Mouse (Mus musculus) urinary bladder, adult 2 months (tissue): ENCODE results near the gene Miga1. TPM values are rescaled to one million over a fixed set of nuclear protein-coding genes. Genes with fewer than 3 reads are reported as not detected.
"Not testable (repeated sequence)": the region's sequence is repeated elsewhere in the genome, so short reads cannot be mapped to it uniquely, and the experiment has no call there.

Source experiments
- DNase-seq: peaks from one replicate; pipeline ENCODE4 v3.0.0; 2022; ENCODE audit warnings: low spot score
- polyA plus RNA-seq: library from polyadenylated mRNA; depleted of rRNA; stranded (reverse); fragments of >200 nt; gene quantifications from 2 replicates; pipeline ENCODE4 v1.2.3, GENCODE M21; 2012

Miga1 gene
- polyA plus RNA-seq, 1 experiment = 6.4 TPM

DNA sequence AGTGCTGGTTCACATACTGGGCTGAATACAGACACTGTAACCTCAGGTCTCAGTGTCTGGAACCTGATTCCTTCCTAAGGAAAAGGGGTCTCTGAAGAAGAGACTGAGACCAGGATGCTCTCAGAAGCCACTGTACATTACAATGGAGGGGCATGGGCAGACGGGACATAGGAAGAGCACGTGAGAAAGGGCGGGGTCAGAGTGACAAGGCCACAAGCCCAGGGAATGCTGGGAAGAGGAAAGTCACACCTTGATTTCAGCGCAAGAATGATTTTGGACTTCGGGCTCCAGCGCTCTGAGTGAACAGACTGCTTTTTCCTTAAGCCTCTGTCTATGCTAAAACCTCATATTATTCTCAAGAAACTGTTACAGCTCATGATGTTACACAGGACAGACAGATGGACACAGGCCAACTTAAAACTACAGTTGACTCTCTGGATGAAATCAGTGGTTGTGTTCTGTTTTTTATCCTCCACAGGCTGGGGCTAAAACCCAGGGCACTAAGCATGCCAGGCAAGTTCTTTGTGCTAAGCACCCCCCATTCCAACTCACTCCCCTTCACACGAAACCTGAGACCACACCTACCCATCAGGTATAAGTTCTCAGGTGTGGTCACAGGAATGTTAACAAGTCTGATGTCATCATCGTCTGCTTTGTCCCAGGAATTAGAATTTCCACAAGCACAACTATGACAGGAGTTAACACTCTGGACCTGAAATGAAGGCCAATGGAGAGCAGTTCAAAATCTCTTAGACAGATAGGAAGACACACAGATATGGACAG lies 18.3 kb downstream of the Miga1 start:
- no peak for DNase-seq

DNA sequence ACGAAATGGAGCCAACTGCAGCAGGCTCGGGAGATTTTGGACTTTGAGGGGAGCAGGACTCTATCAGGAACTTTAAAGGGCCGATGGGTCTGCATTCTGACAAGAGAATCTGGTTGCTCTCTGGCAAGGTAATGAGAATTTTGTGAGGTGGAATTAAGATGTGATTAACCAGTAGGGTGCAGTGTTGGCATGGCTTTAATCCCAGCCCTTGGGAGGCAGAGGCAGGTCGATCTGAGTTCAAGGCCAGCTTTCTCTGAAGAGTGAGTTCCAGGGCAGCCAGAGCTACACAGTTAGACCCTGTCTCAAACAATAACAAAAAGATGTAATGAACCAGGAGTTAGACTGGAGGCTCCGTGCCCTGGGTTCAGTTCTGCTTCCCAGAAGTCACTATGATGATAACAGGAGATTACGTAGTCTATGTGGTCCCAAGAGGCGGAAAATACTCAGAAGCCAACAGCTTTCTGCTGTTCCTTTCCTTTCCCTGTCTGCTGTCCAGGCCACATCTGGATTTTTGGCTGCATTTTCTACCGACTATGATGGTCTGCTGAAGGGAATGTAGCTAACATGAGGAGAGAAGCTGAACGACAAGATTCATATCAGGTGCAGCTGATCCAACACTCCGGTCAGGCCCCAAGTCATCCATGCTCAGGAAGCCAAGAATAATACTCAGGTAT lies 19.1 kb downstream of the Miga1 start:
- no peak for DNase-seq

DNA sequence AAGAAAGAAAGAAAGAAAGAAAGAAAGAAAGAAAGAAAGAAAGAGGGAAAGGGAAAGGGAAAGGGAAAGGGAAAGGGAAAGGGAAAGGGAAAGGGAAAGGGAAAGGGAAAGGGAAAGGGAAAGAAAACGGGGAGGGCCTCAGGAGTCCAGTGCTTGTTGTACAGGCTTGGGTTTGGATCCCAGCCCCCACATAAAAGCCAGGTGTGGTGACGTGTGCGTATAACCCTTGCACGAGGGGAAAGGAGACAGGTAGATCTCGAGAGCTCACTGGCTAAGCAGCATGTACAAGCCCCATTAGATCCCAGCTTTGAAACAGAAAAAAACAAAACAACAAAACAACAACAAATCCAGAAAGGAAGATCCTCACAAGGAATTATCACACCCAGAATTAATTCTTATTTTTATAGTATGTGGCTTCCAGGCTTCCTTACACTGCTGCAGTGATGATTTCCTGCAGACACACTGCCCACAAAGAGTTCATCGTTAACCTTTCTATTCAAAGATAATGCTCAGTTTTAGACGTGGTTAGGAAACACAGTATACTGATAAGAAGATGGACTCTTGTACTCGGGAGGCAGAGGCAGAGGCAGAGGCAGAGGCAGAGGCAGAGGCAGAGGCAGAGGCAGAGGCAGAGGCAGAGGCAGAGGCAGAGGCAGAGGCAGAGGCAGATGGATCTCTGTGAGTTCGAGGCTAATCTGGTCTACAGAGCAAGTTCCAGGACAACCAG lies 23.6 kb downstream of the Miga1 start:
- DNase-seq = not testable (repeated sequence)

DNA sequence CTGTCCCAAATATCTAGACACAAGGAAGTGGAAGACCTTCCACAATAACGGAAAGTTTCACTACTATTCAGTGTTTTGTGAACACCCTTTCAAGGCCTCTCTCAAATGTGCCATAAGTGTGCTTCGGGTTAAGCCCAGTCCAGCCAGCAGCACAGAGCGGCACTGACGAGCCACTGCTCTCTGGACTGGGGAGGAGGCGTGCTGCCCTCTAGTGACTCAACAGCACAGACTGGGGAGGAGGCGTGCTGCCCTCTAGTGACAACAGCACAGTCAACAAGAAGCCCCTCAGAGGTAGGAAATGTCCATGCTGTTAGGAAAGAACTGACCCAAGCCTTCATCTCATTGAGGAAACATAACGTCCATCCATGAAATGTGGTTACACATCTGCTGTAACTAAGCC lies 24.6 kb downstream of the Miga1 start:
- DNase-seq = peak; percentile 51

DNA sequence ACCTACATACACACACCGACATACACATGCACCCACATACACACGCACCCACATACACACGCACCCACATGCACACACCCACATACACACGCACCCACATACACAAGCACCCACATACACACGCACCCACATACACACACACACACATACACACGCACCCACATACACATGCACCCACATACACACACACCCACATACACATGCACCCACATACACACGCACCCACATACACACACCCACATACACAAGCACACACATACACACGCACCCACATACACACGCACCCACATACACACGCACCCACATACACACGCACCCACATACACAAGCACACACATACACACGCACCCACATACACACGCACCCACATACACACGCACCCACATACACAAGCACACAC lies 25.5 kb downstream of the Miga1 start:
- DNase-seq = not testable (repeated sequence)

DNA sequence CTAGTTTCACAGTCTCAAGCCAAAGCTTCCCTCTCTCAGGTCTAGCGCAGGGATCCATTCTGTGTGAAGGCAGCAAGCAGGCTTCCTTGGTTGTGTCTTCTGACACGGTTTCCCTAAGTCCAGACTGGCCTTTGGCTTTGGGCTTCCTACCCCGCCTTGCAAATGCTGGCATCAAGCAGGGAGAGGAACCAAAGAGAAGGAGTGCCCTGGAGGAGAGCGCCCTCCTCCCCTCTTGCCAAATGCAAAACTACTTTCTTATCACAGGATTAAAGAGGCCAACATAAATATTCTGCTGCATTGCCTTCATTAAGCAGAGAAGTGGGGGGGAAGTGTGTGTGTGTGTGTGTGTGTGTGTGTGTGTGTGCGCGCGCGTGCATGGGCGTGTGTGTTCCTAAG lies 31.0 kb downstream of the Miga1 start:
- no peak for DNase-seq

DNA sequence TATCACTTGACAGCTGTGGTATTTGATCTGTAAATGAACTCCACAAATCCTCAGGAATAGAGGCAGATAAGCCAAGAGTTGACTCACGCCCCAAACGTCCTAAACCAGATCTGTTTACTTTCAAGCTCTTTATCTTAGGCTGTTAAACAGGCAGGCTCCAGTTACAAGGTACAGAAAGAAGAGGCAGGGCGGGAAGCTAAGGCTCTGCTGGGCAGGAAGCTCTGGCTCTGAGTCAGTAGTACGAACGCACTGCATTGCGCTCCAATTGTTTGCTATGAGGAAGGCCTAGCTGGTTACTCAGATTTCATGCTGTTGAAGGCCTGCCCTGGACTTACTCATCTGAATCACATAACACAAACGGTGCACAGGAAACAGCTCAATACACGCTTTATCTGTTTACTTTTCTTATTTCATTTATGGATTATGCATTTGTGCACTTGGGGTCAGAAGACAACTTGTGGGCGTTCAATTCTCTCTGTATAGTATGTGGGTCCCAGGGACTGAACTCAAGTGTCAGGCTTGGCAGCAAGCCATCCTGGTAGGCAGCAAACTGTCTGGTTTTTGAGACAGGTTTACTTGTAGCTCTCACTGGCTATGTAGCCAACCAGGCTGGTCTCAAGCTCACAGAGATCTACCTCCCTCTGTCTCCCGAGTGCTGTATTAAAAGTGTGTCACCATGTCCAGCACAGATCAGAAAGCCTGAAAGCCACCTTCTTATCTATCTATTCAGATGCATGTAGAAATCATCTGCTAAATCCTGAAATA lies 31.5 kb downstream of the Miga1 start:
- no peak for DNase-seq

DNA sequence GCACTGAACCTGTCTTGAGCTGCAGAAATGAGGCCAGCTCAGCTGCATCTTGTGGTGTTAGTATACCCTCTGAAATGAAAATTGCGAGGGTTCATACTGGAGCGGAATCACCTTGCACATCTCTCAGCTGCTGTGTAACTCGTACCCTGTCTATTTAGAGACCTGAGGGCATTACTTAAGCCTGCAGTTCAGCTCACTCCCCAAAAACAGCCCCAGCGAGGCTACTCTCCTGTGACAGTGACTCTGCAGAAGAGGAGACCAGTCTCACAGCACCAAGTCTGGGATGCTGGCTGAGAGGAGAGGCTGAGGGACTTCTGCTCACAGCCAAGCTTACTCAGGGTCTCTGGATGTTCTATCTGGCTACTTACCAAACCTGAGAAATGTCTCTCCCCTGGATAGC lies 34.2 kb downstream of the Miga1 start:
- no peak for DNase-seq

DNA sequence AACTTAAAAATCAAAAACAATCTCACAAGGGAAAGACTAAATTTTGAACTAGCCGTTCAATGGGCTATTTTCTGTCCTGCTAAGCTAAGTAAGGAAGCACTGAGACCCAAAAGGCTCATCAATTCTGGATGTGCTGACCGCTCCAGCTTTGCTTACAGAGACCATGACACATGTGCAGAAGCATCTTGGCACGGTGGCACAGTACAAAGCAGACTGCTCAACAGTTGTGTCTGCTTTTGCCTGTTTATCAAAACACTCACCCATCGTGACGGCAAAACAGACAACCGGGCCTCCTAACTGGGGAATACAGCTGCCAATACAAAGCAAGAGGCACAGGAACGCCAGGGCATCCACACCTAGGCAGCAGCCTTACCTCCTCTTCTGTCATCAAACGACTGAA lies 35.1 kb downstream of the Miga1 start:
- no peak for DNase-seq

DNA sequence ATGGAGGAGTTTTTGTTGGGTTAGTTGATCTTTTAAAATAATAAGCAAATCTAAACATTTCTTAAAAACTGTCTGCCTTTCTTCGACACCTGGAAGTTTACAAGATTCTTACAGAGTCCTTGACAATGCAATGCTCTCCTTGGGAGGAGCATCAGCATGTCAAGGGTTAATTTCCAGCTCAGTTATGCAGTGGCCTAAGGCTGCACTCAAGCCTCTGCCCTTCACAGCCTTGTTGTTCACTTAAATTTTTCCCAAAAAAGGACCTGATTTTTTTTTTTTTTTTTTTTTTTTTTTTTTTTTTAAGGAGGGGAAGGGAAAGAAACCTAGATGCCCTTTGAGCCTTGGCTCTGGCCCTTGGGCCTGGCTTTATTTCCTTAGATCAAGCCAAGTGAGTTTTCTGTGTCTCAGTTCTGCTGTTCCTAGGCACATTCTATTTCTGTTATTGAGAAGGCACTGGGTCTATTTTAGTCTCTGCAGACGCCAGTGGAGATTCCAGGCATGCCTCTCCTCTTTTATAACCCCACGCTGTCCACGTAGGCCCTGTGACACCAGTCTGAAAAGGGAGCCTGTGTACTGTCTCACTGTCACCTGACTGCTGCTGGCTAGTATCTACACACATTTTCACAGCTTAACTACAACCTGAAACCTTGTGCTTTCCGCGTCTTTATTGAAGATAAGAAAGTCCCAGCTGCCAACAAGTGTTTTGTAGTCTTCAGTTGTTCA lies 36.0 kb downstream of the Miga1 start:
- DNase-seq = no peak

DNA sequence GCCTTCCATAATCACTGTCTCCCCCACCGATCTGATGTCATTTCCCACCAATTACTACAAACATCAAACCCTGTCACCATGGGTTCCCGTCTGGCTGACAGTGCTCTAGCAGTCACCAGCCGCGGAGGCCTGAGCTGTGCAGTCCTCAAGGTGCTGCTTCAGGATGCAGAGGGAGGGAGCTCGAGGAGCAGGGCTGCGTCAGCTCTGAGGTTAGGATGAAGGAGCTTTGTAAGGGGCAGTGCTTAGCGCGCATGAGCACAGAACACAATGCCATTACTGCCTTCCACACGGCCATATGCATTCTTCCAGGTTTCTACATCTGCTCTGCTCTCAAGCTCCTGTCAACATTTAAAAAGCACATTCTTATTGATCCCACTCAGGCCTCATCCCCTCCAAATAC lies 37.2 kb downstream of the Miga1 start:
- DNase-seq = no peak

DNA sequence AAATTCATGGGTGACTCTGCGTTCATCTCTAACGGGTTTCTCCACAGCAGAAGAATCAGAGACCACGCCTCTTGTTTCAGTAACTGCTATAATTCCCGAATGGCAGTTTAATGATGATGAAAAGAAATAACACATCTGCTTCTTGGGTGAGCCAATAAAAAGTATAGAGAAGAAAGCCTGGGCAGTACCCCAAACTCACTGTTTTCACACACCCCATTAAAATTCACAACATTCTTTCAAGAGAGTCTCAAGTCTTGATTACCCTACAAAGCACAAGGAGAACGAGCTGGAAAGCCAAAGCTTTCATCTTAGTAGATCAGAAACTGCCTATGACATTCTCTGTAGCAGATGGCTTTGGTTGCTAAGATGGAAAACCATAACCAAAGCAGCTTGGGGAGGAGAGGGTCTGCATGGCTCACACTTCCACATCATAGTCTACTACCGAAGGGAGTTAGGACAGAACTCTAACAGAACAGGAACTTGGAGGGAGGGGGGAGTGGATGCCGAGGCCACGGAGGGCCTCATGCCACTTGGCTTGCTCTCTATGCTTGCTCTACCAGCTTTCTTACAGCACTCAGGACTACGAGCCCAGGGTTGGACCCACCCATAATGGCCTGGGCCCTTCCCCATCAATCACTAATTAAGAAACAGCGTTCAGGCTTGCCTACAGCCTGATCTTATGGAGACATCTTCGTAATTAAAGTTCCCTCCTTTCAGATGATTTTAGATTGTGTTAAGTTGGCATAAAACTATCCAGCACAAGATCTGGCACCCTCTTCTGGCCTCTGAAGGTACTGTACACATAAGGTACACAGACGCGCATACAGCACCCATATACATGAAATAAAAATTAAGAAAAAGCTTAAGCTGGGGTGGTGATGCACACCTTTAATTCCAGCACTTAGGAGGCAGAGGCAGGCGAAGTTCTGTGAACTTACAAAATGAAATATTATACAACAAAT lies 39.5 kb downstream of the Miga1 start:
- no peak for DNase-seq

DNA sequence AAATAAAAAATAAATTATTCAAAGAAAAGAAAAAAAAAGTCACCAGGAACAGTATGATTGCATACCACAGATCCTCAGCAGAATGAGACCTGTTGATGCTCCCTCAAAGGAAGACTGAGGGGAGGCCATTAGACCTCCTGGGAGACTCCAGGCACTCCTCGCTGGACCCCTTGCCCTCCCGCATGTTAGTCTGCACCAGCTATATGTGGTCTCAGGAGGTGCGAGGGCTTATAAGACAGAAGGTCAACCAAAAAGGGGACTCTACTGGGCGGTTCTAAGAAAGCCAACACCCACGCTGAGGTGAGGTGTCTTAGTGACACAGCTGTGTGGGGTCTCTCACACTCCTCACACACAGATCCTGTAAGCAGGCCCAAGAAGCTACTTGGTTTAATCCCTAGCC lies 44.3 kb downstream of the Miga1 start:
- DNase-seq = no peak

DNA sequence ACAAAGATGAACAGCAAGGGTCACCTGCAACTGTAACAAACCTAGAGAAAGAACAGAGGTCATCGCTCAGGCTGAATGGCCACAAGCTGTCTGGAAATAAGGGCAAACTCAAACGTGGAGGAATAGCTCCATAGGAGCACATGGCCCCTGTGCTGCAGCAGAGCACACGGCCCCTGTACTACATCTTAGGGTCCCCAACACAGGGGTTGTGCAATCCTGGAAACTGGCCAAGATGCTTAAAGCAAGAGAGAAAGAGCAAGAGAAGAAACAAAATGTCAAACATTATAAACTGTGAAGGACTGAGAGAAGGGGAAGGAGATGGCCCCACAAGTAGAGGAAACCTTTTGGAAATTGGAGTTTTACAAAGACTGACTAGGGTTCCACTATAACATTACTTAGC lies 45.8 kb downstream of the Miga1 start:
- DNase-seq = no peak

DNA sequence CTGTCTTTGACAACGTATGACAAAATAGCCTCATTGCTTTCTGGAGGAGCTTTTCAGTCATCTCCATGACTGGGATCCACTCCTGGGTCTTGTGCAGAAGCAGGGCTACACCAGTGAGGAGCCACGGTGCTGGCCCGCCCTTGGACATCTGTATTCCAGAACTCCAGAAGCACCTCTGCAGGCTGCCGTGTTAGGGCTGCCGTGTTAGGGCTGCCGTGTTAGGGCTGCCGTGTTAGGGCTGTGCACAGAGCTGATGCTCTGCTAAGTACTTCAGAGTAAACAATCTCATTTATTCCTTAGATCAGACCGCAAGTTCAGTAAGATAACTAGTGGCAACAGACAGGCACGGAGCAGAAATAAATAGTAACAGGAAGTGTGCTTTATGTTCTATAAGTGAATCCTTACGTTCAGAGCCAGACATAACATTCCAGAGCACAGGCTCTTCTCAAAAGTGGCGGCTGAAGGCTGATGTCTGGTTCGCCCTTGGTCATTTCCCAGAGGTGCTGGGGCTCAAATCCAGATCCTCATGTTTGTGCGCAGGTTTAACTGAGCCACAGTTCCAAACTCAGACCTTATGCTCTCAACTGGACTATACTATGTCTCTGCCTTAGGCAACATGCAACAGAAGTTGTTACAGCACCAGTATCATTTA lies 46.6 kb downstream of the Miga1 start:
- no peak for DNase-seq

DNA sequence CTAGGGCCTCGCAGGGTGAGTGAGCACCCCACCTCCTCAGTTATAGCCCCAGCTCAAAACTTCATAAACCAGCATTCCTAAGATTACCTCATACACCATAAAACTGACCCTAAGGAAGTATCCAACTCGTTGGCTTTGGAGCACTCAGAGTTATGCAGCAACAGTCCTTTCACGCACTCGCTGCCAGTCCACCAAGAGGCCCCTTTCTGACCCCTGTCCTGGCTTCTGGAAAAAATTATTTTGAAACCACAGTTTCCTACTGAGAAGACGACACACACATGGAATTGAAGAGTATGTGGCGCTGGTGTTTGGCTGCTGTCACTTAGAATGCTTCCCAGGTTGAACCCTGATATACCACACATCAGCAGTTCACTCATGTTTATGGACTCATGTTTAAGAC lies 48.3 kb downstream of the Miga1 start:
- no peak for DNase-seq

DNA sequence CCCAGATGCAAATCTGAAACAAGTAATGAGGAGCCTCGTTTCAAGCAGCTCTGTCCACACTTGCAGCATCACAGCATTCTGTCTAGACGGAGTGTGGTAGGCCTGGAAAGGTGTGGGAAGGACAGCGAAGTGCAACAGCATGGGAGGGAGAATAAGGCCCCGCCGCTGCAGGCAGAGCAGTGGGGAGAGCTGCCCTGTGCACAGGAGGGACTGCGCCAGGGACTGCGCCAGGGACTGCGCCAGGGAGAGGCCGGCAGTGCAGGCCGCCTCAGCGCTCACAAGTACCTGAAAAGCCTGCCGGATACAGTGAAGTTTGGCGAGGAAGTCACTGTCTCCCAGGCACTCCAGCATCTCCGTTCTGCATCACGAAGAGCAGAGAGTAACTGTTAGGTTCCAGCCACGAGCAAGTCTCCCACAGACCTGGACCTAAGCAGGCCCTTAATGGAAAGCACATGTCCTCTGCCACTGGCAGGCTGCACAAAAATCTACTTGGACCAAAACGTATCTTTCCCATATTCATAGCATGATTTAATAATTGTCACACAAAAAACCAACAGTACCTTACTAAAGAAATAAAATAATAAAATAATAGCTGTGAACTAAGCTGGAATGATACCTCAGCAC lies 49.9 kb downstream of the Miga1 start:
- DNase-seq = no peak

DNA sequence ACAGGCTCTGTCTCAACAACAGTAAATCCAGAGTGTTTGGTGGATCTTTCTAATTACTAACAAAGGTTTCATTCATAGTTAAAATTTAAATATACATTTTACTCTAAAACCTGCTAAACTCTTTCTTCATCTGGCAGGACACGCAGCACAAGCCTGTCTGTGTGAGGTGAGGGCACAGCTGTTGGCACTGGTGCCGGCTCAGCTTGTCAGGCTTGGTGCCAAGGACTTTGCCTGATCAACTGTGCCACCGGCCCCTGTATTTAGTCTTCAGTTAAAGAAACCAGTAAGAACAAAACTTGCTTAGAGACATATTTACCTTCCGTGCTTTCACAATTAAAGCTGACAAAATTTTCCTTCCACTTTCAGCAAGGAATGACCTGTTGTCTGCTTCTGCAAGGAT lies 51.5 kb downstream of the Miga1 start:
- no peak for DNase-seq

DNA sequence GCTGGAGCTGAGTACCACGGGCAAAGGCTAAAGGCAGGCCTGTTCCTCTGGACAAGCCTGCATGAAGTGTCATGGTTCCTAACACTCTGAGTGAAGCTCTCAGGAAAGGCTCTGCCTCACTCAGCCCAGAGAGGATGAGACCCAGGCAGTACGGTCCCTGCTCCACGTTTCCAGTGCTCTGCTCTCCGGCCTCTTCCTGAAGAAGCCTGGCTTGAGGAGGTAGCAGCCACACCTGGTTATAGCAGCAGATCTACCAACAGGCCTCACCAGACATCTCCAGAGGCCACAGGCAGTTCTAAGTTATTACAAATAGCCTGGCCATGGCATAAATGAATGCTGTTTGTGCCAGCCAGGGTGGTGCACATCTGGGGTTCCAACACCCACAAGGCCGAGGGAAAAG lies 51.9 kb downstream of the Miga1 start:
- no peak for DNase-seq
